Mouse (Mus musculus) forebrain, embryonic 15.5 days (tissue): ENCODE measurements around the gene Chka. TPM values are rescaled to one million over a fixed set of nuclear protein-coding genes. Genes with fewer than 3 reads are reported as not detected.
A peak's percentile ranks its signal among the peaks of the same experiment; 100 is the strongest.

ENCODE experiments used
- ATAC-seq: fragments of 200-750 bp; cut with Nextera tagmentation; replicated peaks from 2 replicates; pipeline ENCODE4 v1.8.0; 2017; ENCODE audit warnings: mild to moderate bottlenecking, moderate TSS enrichment, moderate library complexity
- H3K27ac ChIP-seq: fragments of 300-500 bp; sonication (generic); replicated peaks from 2 replicates; pipeline ENCODE4 v1.5.1; 2015; ENCODE audit warnings: mild to moderate bottlenecking, inconsistent platforms
- H3K27me3 ChIP-seq: fragments of 300-500 bp; sonication (generic); 2 replicates; pipeline ENCODE4 v1.6.1; 2015; ENCODE audit warnings: inconsistent platforms
- H3K36me3 ChIP-seq: fragments of 300-500 bp; sonication (generic); 2 replicates; pipeline ENCODE4 v1.6.1; 2015; ENCODE audit warnings: mild to moderate bottlenecking, inconsistent platforms
- H3K4me1 ChIP-seq: fragments of 300-500 bp; sonication (generic); 2 replicates; pipeline ENCODE4 v1.6.1; 2015; ENCODE audit warnings: inconsistent platforms
- H3K4me2 ChIP-seq: fragments of 300-500 bp; sonication (generic); replicated peaks from 2 replicates; pipeline ENCODE4 v1.6.1; 2015; ENCODE audit warnings: mild to moderate bottlenecking, inconsistent platforms
- H3K4me3 ChIP-seq: fragments of 300-500 bp; sonication (generic); 2 replicates; pipeline ENCODE4 v1.5.1; 2015; ENCODE audit warnings: mild to moderate bottlenecking, inconsistent platforms
- H3K9ac ChIP-seq: fragments of 300-500 bp; sonication (generic); replicated peaks from 2 replicates; pipeline ENCODE4 v1.6.1; 2015; ENCODE audit warnings: mild to moderate bottlenecking, inconsistent platforms
- H3K9me3 ChIP-seq: fragments of 300-500 bp; sonication (generic); 2 replicates; pipeline ENCODE4 v1.6.1; 2016; ENCODE audit warnings: inconsistent platforms
- WGBS: fragments of 180-500 bp; shearing (Covaris S2); methylation state at CpG from one replicate; pipeline ENCODE4 v1.1.7; 2015; ENCODE audit warnings: mixed read lengths; 5-methylcytosine and 5-hydroxymethylcytosine counted together
- polyA plus RNA-seq: library from polyadenylated mRNA; unstranded; fragments of >200 nt; fragmentation: Nextera tagmentation; extraction: Ambion mirVana; gene quantifications from 2 replicates; pipeline ENCODE4 v1.2.1, GENCODE M21; 2015

Chka gene
- polyA plus RNA-seq, 1 experiment from 2014 or later: 62.5 TPM

DNA sequence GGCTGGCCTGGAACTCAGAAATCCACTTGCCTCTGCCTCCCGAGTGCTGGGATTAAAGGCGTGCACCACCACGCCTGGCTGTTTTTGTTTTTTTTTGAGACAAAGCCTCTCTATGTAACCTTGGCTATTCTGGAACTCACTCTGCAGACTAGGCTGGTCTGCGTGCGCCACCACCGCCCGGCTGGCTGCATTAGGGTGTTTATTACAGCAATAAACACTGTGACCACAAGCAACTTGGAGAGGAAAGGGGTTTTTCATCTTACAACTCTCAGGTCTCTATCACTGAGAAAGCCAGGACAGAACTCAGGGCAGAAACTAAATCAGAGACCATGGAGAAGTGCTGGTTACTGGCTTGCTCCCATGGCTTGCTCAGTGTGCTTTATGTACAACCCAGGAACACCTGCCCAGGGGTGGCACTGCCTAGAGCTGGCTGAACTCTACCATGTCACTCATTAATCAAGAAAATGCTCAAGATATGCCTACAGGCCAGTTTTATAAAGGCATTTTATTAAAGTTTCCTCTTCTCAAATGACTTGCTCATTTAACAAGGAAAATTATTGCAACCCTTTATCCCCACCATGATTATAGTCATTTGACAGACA lies 3.3 kb upstream of the Chka start:
- Histone ChIP-seq H3K4me2 (no peak overlapping the region), H3K27ac (no peak overlapping the region), H3K27me3 (no peaks in the 10 kb centered on the region), H3K9ac (no peak overlapping the region), H3K4me3 (no peak overlapping the region), H3K4me1 (peaks cover 11% of the 10 kb centered on the region), H3K9me3 (no peaks in the 10 kb centered on the region), H3K36me3 (no peaks in the 10 kb centered on the region)
- ATAC-seq: no peak
- WGBS: 78% methylated on average over 7 of the region's 7 CpGs

DNA sequence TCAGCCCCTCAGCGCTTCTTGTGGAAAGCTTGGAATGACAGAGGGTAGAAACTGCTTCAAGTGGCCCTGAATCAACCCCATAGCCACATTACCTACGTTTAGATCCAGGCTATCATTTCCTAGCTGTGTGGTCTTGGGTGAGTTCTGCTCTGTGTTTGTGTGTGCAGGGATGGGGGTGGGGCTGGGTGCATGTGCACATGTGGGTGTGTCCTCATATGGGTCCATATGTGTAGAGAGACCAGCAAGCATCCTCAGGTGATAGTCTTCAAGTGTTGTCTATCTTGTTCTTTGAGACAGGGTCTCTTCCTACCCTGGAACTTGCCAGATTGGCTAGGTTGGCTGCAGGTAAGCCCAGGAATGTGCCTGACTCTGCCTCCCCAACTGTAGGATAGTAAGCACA lies 2.3 kb upstream of the Chka start:
- Histone ChIP-seq H3K9ac (no peak overlapping the region), H3K36me3 (no peaks in the 10 kb centered on the region), H3K4me3 (no peak overlapping the region), H3K4me1 (peaks cover 21% of the 10 kb centered on the region), H3K27me3 (no peaks in the 10 kb centered on the region), H3K27ac (no peak overlapping the region), H3K9me3 (no peaks in the 10 kb centered on the region), H3K4me2 (no peak overlapping the region)
- ATAC-seq: no peak
- WGBS: 89% methylated on average over 2 of the region's 2 CpGs

DNA sequence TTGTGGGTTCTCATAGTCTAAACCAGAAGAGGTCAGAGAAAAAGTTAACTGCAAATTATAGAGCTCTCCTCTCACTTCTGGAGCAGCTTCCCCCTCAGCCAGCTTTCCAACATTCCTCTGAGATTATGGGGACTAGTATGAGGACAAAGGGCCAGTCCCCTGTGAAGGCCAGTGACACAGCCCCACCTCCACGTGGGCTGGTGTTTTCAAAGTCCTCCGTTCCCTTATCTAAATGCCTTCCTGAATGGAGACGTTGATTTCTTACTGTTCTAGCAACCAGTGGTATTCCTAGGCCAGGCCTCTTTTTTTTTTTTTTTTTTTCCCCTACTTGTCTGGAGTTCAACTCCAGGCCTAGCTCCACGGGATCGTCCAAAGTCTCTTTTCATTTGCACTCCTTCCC lies 1.5 kb upstream of the Chka start:
- no peak overlapping the region for H3K4me3 ChIP-seq
- H3K27ac ChIP-seq: no peak overlapping the region
- peaks cover 26% of the 10 kb centered on the region for H3K4me1 ChIP-seq
- H3K36me3 ChIP-seq: no peaks in the 10 kb centered on the region
- no peak overlapping the region for H3K9ac ChIP-seq
- no peaks in the 10 kb centered on the region for H3K27me3 ChIP-seq
- no peak for ATAC-seq
- WGBS: 39% methylated on average over 5 of the region's 5 CpGs
- no peaks in the 10 kb centered on the region for H3K9me3 ChIP-seq
- no peak overlapping the region for H3K4me2 ChIP-seq

DNA sequence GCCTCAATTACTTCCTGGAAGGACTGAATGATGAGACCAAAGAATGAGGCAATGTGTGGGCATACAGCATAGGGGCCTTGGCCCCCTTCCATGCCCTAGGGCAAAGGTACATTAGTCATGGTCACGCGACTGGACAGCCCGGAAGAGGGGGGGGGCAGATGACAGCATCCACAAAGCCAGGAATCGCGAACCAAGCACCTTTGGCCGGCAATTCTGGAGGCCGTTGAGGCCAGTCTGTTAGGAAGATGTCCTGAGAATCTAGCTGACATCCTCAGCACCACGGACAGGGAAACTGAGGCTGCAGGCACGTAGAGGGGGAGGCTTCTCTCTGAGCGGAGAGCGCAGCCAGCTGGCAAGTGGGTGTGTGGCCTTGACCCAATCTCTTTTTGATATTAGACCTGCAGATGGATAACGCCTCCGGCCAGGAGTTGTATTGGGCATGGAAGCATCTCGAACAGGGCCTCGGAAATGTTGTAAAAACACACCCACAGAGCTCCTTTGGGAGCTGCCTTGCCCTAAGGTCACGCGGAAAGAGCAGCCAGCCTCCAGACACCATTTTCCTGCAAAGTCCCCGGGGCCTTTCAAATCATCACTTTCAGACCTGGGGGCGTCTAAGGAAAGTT lies 615 bp upstream of the Chka start:
- Histone ChIP-seq H3K4me2 (peak overlapping the region; percentile 64), H3K36me3 (no peaks in the 10 kb centered on the region), H3K9me3 (no peaks in the 10 kb centered on the region), H3K9ac (peak overlapping the region; percentile 40), H3K27me3 (no peaks in the 10 kb centered on the region), H3K4me1 (peaks cover 35% of the 10 kb centered on the region), H3K27ac (peak overlapping the region; percentile 97), H3K4me3 (peak overlapping the region; percentile 89)
- WGBS: 7% methylated on average over 19 of the region's 19 CpGs
- ATAC-seq: peak; percentile 2; the same call in 1 of the 2 replicates

DNA sequence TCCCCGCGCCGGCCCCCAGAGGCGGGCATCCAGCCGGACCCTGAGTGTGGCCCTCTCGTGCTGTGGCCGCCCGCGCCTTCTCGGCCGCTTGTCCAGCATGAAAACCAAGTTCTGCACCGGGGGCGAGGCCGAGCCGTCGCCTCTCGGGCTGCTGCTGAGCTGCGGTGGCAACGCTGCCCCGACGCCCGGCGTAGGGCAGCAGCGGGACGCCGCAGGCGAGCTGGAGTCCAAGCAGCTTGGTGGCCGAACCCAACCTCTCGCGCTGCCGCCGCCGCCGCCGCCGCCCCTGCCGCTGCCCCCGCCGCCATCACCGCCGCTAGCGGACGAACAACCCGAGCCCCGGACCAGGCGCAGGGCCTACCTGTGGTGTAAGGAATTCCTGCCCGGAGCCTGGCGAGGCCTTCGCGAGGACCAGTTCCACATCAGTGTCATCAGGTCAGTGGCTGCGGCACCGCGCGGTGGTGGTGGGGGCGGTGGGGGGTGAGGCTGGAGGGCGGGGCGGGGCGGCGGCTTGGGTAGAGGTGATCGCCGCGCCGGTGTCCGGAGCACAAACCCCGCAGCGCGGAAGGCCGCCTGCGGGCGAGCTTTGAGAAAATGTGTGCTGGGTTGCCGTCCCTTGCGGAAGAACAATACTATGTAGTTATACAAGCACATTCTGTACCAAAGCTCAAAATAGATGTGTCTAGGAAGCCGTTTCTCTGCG lies 557 bp downstream of the Chka start:
- Histone ChIP-seq H3K4me1 (peaks cover 39% of the 10 kb centered on the region), H3K9me3 (no peaks in the 10 kb centered on the region), H3K4me3 (peak overlapping the region; percentile 89), H3K27me3 (no peaks in the 10 kb centered on the region), H3K9ac (peak overlapping the region; percentile 90), H3K4me2 (peak overlapping the region; percentile 64), H3K27ac (peak overlapping the region; percentile 97), H3K36me3 (no peaks in the 10 kb centered on the region)
- WGBS: under 1% methylated on average over 74 of the region's 74 CpGs
- ATAC-seq: peak; percentile 41

DNA sequence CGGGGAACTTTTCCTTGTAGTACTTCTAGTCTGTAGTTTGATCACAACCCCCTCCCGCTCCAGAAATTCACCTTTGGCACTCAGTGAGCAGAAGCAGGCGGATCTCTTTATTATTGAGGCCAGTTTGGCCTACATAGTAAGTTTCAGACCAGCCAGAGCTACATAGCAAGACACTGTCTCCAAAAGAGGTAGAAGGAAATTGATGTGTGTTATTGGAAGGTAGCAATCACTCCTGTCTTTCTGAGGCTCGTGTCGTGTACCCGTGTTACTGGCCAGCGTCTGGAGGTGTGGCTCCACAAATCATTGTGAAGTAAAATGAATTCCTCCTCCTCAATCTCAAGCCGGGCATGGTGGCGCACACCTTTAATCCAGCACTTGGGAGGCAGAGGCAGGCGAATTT lies 1.5 kb downstream of the Chka start:
- no peak for ATAC-seq

DNA sequence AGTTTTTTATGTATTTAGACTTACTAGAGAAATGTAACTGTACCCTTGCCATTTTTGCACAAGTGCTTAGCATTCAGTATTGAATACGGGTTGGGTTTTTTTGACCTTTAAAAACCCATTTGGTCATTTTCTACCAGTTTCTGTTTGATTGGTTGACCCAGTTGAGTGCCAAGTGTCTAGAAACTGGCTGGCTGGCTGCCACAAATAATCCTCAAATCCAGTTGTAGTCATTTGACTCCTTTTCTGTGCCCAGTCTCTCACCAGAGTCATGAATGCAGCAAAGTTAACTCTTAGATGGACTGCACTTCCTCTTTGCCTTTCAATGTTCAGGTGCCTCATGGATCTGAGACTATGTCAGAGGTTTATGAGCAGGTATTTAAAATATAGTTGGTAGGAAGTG lies 2.3 kb downstream of the Chka start:
- Histone ChIP-seq H3K4me1 (peaks cover 41% of the 10 kb centered on the region), H3K36me3 (no peaks in the 10 kb centered on the region), H3K4me3 (no peak overlapping the region), H3K27me3 (no peaks in the 10 kb centered on the region), H3K27ac (no peak overlapping the region), H3K4me2 (no peak overlapping the region), H3K9ac (no peak overlapping the region), H3K9me3 (no peaks in the 10 kb centered on the region)
- WGBS: 78% methylated on average over 1 of the region's 1 CpGs
- ATAC-seq: no peak

More for the DNA sequence above, 1.5 kb downstream of the Chka start:
- 93% methylated on average over 10 of the region's 10 CpGs for WGBS
- Histone ChIP-seq H3K27me3 (no peaks in the 10 kb centered on the region), H3K9ac (no peak overlapping the region), H3K4me1 (peaks cover 41% of the 10 kb centered on the region), H3K4me2 (peak overlapping the region; percentile 64), H3K4me3 (peak overlapping the region; percentile 89), H3K27ac (no peak overlapping the region), H3K36me3 (no peaks in the 10 kb centered on the region), H3K9me3 (no peaks in the 10 kb centered on the region)

DNA sequence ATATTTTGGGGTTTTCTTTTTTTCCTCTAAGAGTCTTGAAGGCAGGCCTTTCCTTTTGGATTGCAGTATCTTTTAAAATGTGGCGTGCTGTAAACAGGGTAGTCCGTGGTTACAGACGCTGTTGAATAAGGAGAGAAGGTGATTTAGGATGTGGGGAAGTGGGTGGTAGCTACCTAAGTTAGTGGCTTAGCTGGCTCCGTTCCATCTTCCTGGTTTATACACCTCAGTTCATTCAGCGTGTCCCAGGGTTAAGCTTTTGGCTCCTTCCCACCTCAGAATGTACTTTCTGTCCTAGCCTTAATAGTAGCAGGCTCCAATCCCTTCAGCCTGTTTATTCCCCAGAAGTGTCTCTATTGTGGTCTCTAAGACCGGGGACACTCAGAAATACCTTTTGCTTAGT lies 3.5 kb downstream of the Chka start:
- WGBS: 62% methylated on average over 6 of the region's 6 CpGs
- Histone ChIP-seq H3K4me1 (peaks cover 41% of the 10 kb centered on the region), H3K27ac (no peak overlapping the region; the same call in 1 of the 2 replicates), H3K4me3 (no peak overlapping the region), H3K9me3 (no peaks in the 10 kb centered on the region), H3K36me3 (no peaks in the 10 kb centered on the region), H3K27me3 (no peaks in the 10 kb centered on the region), H3K9ac (no peak overlapping the region), H3K4me2 (no peak overlapping the region)
- no peak for ATAC-seq

DNA sequence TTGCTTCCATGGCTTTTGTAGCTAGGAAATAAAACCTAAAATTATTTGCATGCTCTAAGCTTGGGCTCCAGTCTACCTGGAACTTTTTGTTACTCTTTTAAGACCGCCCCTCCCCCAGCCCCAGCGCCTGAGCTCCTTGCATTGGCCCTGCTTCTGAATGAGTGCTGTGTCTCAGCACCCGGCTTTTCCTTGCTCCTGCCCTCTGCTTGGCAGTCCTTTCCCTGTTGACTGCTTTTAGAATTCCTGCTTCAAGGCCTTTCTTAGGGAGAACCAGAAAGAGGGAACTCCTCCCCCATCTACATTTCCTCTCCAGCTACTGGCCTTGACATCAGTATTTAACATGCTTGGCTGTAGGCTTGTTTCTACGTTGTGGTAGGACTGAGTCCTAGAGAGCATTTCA lies 4.0 kb downstream of the Chka start:
- Histone ChIP-seq H3K9me3 (no peaks in the 10 kb centered on the region), H3K4me1 (peaks cover 41% of the 10 kb centered on the region), H3K36me3 (no peaks in the 10 kb centered on the region), H3K4me2 (no peak overlapping the region), H3K4me3 (no peak overlapping the region), H3K27me3 (no peaks in the 10 kb centered on the region), H3K27ac (peak overlapping the region; percentile 30; the same call in 1 of the 2 replicates), H3K9ac (no peak overlapping the region)
- WGBS: 13% methylated on average over 4 of the region's 4 CpGs
- ATAC-seq: no peak

DNA sequence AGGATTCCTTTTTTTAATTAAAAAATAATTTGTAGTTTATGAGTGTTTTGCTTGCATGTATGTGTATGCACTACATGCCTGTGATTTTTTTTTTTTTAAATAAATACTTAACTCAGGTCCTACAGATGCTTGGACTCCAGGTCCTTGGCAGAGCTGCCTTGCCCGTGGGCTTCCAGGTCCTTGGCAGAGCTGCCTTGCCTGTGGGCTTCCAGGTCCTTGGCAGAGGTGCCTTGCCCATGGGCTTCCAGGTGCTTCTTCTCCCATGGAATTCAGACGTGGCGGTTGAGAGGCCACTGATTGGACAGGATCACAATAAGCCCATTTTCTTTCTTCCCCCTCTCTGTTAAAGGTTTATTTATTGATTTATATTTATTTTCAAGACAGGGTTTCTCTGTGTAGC lies 5.6 kb downstream of the Chka start:
- Histone ChIP-seq H3K4me3 (no peak overlapping the region), H3K27me3 (no peaks in the 10 kb centered on the region), H3K36me3 (no peaks in the 10 kb centered on the region), H3K9me3 (no peaks in the 10 kb centered on the region), H3K4me1 (peaks cover 34% of the 10 kb centered on the region), H3K4me2 (no peak overlapping the region), H3K9ac (no peak overlapping the region), H3K27ac (no peak overlapping the region)
- 72% methylated on average over 3 of the region's 3 CpGs for WGBS
- no peak for ATAC-seq

DNA sequence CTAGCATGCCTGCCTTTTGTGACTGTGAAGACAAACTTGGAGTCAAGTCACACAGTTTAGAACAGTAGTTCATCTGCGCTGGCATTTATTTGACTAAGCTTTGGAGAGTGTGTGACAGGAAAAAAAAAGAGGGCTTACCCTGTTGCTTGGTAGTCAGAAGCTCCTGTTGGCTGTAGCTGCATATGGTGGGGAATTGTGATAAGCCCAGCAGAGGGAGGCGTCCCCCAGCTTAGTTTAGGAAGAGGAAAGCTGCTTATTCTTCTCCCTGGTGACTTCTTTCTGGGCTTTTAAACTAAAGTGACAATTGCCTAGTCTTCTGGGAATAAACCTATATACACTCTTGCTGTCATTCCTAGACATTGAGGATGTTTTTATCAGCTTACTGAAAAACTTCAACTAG lies 11.1 kb downstream of the Chka start:
- no peak for ATAC-seq
- H3K9ac ChIP-seq: no peak overlapping the region
- H3K4me2 ChIP-seq: no peak overlapping the region
- H3K27ac ChIP-seq: no peak overlapping the region
- no peaks in the 10 kb centered on the region for H3K27me3 ChIP-seq
- WGBS: 86% methylated on average over 2 of the region's 2 CpGs
- no peaks in the 10 kb centered on the region for H3K9me3 ChIP-seq
- peaks cover 8% of the 10 kb centered on the region; the same call in 1 of the 2 replicates for H3K36me3 ChIP-seq
- no peak overlapping the region for H3K4me3 ChIP-seq
- no peaks in the 10 kb centered on the region for H3K4me1 ChIP-seq

DNA sequence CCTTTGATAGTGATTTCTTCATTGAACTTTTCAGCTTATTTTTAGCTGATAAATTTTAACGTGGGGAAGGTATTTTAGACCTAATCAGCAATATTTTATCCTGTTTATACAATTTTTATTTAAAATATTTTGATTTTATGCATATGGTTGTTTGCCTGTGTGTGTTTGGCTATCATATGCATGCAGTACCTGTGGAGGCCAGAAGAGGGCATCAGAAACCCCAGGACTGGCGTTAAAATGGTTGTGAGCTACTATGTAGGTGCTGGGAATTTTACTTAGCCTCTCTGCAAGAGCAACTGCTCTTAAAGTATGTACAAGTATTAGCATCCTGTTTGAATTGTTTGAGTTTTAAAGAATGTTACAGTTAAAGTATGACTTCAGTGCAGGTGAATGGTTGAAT lies 13.4 kb downstream of the Chka start:
- Histone ChIP-seq H3K36me3 (peaks cover 8% of the 10 kb centered on the region; the same call in 1 of the 2 replicates), H3K27ac (no peak overlapping the region), H3K4me3 (no peak overlapping the region), H3K27me3 (no peaks in the 10 kb centered on the region), H3K4me2 (no peak overlapping the region), H3K9me3 (no peaks in the 10 kb centered on the region), H3K4me1 (peaks cover 3% of the 10 kb centered on the region; the same call in 1 of the 2 replicates), H3K9ac (no peak overlapping the region)
- no peak for ATAC-seq
- 88% methylated on average over 2 of the region's 2 CpGs for WGBS
